Mouse (Mus musculus) forebrain, embryonic 12.5 days (tissue): Measurements from ENCODE around the gene Nfat5. TPM values are rescaled to one million over a fixed set of nuclear protein-coding genes. Genes with fewer than 3 reads are reported as not detected.

Experiments used
- ATAC-seq: fragments of 200-750 bp; cut with Nextera tagmentation; 2 replicates; pipeline ENCODE4 v1.8.0; 2017; ENCODE audit warnings: moderate TSS enrichment; ENCODE audit not compliant: low FRiP score
- H3K27ac ChIP-seq: fragments of 300-500 bp; sonication (generic); 2 replicates; pipeline ENCODE4 v1.5.1; 2016; ENCODE audit warnings: mild to moderate bottlenecking
- H3K27me3 ChIP-seq: fragments of 300-500 bp; sonication (generic); 2 replicates; pipeline ENCODE4 v1.6.1; 2016; ENCODE audit warnings: mild to moderate bottlenecking
- H3K36me3 ChIP-seq: fragments of 300-500 bp; sonication (generic); replicated peaks from 2 replicates; pipeline ENCODE4 v1.6.1; 2016; ENCODE audit warnings: mild to moderate bottlenecking
- H3K4me1 ChIP-seq: fragments of 300-500 bp; sonication (generic); 2 replicates; pipeline ENCODE4 v1.6.1; 2016
- H3K4me2 ChIP-seq: fragments of 300-500 bp; sonication (generic); 2 replicates; pipeline ENCODE4 v1.6.1; 2016; ENCODE audit warnings: mild to moderate bottlenecking, moderate library complexity
- H3K4me3 ChIP-seq: fragments of 300-500 bp; sonication (generic); replicated peaks from 2 replicates; pipeline ENCODE4 v1.5.1; 2016; ENCODE audit warnings: mild to moderate bottlenecking
- H3K9ac ChIP-seq: fragments of 300-500 bp; sonication (generic); 2 replicates; pipeline ENCODE4 v1.6.1; 2016; ENCODE audit warnings: mild to moderate bottlenecking
- H3K9me3 ChIP-seq: fragments of 300-500 bp; sonication (generic); 2 replicates; pipeline ENCODE4 v1.6.1; 2016
- WGBS: fragments of 180-500 bp; shearing (Covaris S2); methylation state at CpG from one replicate; pipeline ENCODE4 v1.1.7; 2016; 5-methylcytosine and 5-hydroxymethylcytosine counted together
- polyA plus RNA-seq: library from polyadenylated mRNA; unstranded; fragments of >200 nt; fragmentation: Nextera tagmentation; extraction: Ambion mirVana; gene quantifications from 2 replicates; pipeline ENCODE4 v1.2.1, GENCODE M21; 2016

The Nfat5 gene
- polyA plus RNA-seq, 1 experiment from 2014 or later, result 14.0 TPM

- Histone ChIP-seq H3K4me3 (no peak overlapping the region), H3K4me1 (peaks cover 19% of the 10 kb centered on the region), H3K27me3 (no peaks in the 10 kb centered on the region), H3K27ac (no peak overlapping the region), H3K9me3 (no peaks in the 10 kb centered on the region), H3K9ac (no peak overlapping the region), H3K4me2 (no peak overlapping the region), H3K36me3 (no peaks in the 10 kb centered on the region)
- no peak for ATAC-seq
- 68% methylated on average over 1 of the region's 1 CpGs for WGBS
These were observed 2.2 kb downstream of the Nfat5 start for GRCm38 (mm10) chr8:107295450-107295849.

- Histone ChIP-seq H3K4me3 (no peak overlapping the region), H3K9ac (no peak overlapping the region), H3K36me3 (no peaks in the 10 kb centered on the region), H3K27ac (no peak overlapping the region), H3K4me2 (no peak overlapping the region), H3K9me3 (no peaks in the 10 kb centered on the region), H3K27me3 (no peaks in the 10 kb centered on the region), H3K4me1 (no peaks in the 10 kb centered on the region)
- ATAC-seq, result no peak
These were observed 18.6 kb downstream of the Nfat5 start for GRCm38 (mm10) chr8:107311876-107312275.

GRCm38 (mm10) chr8:107324142-107324541, 30.9 kb downstream of the Nfat5 start:
- Histone ChIP-seq H3K4me2 (no peak overlapping the region), H3K27ac (no peak overlapping the region), H3K36me3 (no peaks in the 10 kb centered on the region), H3K4me1 (0 out of 2 replicates have a peak, but pooled peaks cover 2% of the 10 kb centered on the region), H3K4me3 (no peak overlapping the region), H3K27me3 (no peaks in the 10 kb centered on the region), H3K9ac (no peak overlapping the region), H3K9me3 (no peaks in the 10 kb centered on the region)
- WGBS, result 0% methylated on average over 1 of the region's 1 CpGs
- no peak for ATAC-seq

GRCm38 (mm10) chr8:107329595-107329994, 36.3 kb downstream of the Nfat5 start:
- Histone ChIP-seq H3K36me3 (no peaks in the 10 kb centered on the region), H3K27me3 (no peaks in the 10 kb centered on the region), H3K9ac (no peak overlapping the region), H3K4me1 (no peaks in the 10 kb centered on the region), H3K9me3 (no peaks in the 10 kb centered on the region), H3K4me2 (no peak overlapping the region), H3K27ac (no peak overlapping the region), H3K4me3 (no peak overlapping the region)
- no peak for ATAC-seq
- 81% methylated on average over 1 of the region's 1 CpGs for WGBS

GRCm38 (mm10) chr8:107336480-107336879, 43.2 kb downstream of the Nfat5 start:
- no peak overlapping the region for H3K9ac ChIP-seq
- H3K4me3 ChIP-seq, result no peak overlapping the region
- H3K4me2 ChIP-seq, result no peak overlapping the region
- peaks cover 6% of the 10 kb centered on the region; the same call in 1 of the 2 replicates for H3K36me3 ChIP-seq
- H3K9me3 ChIP-seq, result no peaks in the 10 kb centered on the region
- H3K4me1 ChIP-seq, result no peaks in the 10 kb centered on the region
- H3K27me3 ChIP-seq, result no peaks in the 10 kb centered on the region
- H3K27ac ChIP-seq, result no peak overlapping the region
- WGBS, result 93% methylated on average over 1 of the region's 1 CpGs
- no peak for ATAC-seq

- Histone ChIP-seq H3K9ac (no peak overlapping the region), H3K36me3 (peaks cover 49% of the 10 kb centered on the region), H3K27me3 (no peaks in the 10 kb centered on the region), H3K4me3 (no peak overlapping the region), H3K9me3 (no peaks in the 10 kb centered on the region), H3K27ac (no peak overlapping the region), H3K4me1 (no peaks in the 10 kb centered on the region), H3K4me2 (no peak overlapping the region)
- 97% methylated on average over 4 of the region's 4 CpGs for WGBS
- no peak for ATAC-seq
These were observed 77.0 kb downstream of the Nfat5 start for GRCm38 (mm10) chr8:107370311-107370710.

GRCm38 (mm10) chr8:107377346-107377745, 84.1 kb downstream of the Nfat5 start:
- H3K27ac ChIP-seq, result no peak overlapping the region
- WGBS, result 94% methylated on average over 3 of the region's 3 CpGs
- no peaks in the 10 kb centered on the region for H3K27me3 ChIP-seq
- ATAC-seq, result no peak
- no peak overlapping the region for H3K9ac ChIP-seq
- no peak overlapping the region for H3K4me3 ChIP-seq
- peaks cover 10% of the 10 kb centered on the region for H3K36me3 ChIP-seq
- no peaks in the 10 kb centered on the region for H3K9me3 ChIP-seq
- H3K4me2 ChIP-seq, result no peak overlapping the region
- H3K4me1 ChIP-seq, result no peaks in the 10 kb centered on the region

GRCm38 (mm10) chr8:107380734-107381133, 87.5 kb downstream of the Nfat5 start:
- no peak for ATAC-seq
- 95% methylated on average over 8 of the region's 8 CpGs for WGBS
- no peaks in the 10 kb centered on the region for H3K4me1 ChIP-seq
- H3K36me3 ChIP-seq, result peaks cover 10% of the 10 kb centered on the region
- no peak overlapping the region for H3K4me3 ChIP-seq
- H3K9me3 ChIP-seq, result no peaks in the 10 kb centered on the region
- H3K9ac ChIP-seq, result no peak overlapping the region
- H3K4me2 ChIP-seq, result no peak overlapping the region
- H3K27ac ChIP-seq, result no peak overlapping the region
- H3K27me3 ChIP-seq, result no peaks in the 10 kb centered on the region

- 89% methylated on average over 4 of the region's 4 CpGs for WGBS
- ATAC-seq, result no peak
- H3K4me2 ChIP-seq, result no peak overlapping the region
- H3K36me3 ChIP-seq, result peaks cover 10% of the 10 kb centered on the region
- H3K4me3 ChIP-seq, result no peak overlapping the region
- H3K4me1 ChIP-seq, result no peaks in the 10 kb centered on the region
- no peaks in the 10 kb centered on the region for H3K27me3 ChIP-seq
- no peak overlapping the region for H3K9ac ChIP-seq
- no peaks in the 10 kb centered on the region for H3K9me3 ChIP-seq
- no peak overlapping the region for H3K27ac ChIP-seq
These were observed 88.4 kb downstream of the Nfat5 start for GRCm38 (mm10) chr8:107381666-107382065.

- H3K4me2 ChIP-seq, result no peak overlapping the region
- no peak overlapping the region for H3K27ac ChIP-seq
- H3K4me3 ChIP-seq, result no peak overlapping the region
- 80% methylated on average over 4 of the region's 4 CpGs for WGBS
- no peak for ATAC-seq
- no peak overlapping the region for H3K9ac ChIP-seq
- H3K4me1 ChIP-seq, result no peaks in the 10 kb centered on the region
- H3K9me3 ChIP-seq, result no peaks in the 10 kb centered on the region
- no peaks in the 10 kb centered on the region for H3K27me3 ChIP-seq
- peaks cover 10% of the 10 kb centered on the region for H3K36me3 ChIP-seq
These were observed 89.6 kb downstream of the Nfat5 start for GRCm38 (mm10) chr8:107382898-107383297.

GRCm38 (mm10) chr8:107384651-107385050, 91.4 kb downstream of the Nfat5 start:
- no peak for ATAC-seq
- H3K27ac ChIP-seq, result no peak overlapping the region
- no peaks in the 10 kb centered on the region; the same call in 1 of the 2 replicates for H3K36me3 ChIP-seq
- H3K4me2 ChIP-seq, result no peak overlapping the region
- no peaks in the 10 kb centered on the region for H3K9me3 ChIP-seq
- no peak overlapping the region for H3K9ac ChIP-seq
- H3K4me1 ChIP-seq, result no peaks in the 10 kb centered on the region
- no peaks in the 10 kb centered on the region for H3K27me3 ChIP-seq
- H3K4me3 ChIP-seq, result no peak overlapping the region
- 70% methylated on average over 5 of the region's 5 CpGs for WGBS

- Histone ChIP-seq H3K27me3 (no peaks in the 10 kb centered on the region), H3K9me3 (no peaks in the 10 kb centered on the region), H3K4me3 (no peak overlapping the region), H3K4me2 (no peak overlapping the region), H3K36me3 (no peaks in the 10 kb centered on the region; the same call in 1 of the 2 replicates), H3K27ac (no peak overlapping the region), H3K4me1 (no peaks in the 10 kb centered on the region), H3K9ac (no peak overlapping the region)
- ATAC-seq, result no peak
- 88% methylated on average over 2 of the region's 2 CpGs for WGBS
These were observed 91.8 kb downstream of the Nfat5 start for GRCm38 (mm10) chr8:107385063-107385462.

GRCm38 (mm10) chr8:107386171-107386570, 92.9 kb downstream of the Nfat5 start:
- no peak overlapping the region for H3K27ac ChIP-seq
- 67% methylated on average over 5 of the region's 5 CpGs for WGBS
- no peaks in the 10 kb centered on the region for H3K9me3 ChIP-seq
- H3K4me1 ChIP-seq, result no peaks in the 10 kb centered on the region
- no peaks in the 10 kb centered on the region for H3K27me3 ChIP-seq
- H3K9ac ChIP-seq, result no peak overlapping the region
- H3K4me2 ChIP-seq, result no peak overlapping the region
- no peak for ATAC-seq
- H3K4me3 ChIP-seq, result no peak overlapping the region
- no peaks in the 10 kb centered on the region for H3K36me3 ChIP-seq
